Mouse (Mus musculus) CD4-positive naive resting alpha-beta T cell, adult 76 days (primary cell): ENCODE measurements around the gene Rad18. TPM values are rescaled to one million over a fixed set of nuclear protein-coding genes. Genes with fewer than 3 reads are reported as not detected.

Experiments used
- total RNA-seq: library from RNA; stranded (reverse); gene quantifications from one replicate; pipeline ENCODE4 v1.2.4, GENCODE M21; 2023

The Rad18 gene
- 30.6 TPM for total RNA-seq

DNA sequence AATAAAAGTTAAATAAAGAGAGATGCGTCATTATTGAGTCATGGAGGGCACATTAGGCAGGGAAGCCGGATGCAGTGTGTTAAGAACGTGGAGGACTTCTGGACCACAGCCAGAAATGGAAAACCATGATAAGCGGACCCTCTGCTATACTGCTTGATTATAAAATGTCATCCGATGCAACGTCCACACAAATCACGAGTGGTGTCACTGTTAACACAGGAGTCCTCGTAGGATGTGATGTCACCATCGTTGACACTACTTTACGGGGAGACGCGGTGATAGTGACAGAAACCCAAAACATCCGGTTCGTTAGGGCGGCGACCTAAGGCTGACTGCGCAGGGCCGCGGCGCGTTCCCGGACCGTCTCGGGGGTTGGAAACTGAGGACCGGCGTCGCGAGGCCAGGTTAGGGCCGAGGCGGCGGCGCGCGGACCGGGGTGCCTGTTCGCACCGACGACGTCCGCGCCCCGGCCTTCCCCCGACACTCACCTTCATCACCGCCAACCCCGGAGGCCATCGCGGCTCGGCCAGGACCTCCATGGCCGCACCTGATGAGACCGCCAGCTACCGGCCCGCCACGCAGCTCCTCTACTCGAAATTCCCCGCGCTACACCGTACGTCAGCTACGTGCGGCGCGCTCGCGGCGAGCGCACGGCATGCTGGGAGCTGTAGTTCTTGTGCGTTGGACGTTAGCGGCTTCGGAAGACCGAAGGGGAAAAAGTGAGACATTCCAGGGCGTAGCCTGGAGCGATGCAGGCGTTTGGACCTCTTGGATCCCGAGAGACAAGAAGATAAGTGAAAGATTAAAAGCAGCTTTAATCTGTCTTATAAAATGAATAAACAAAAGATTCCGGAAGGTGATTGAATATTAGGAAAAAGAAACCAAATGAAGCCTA lies at the start of gene Rad18:
Rad18 (minus strand) TSS at position 631 of the 895 bp plus-strand sequence.

Other genes starting within 250 kb of the Rad18 start
- not detected for gene Cav3, start 237.2 kb downstream of the Rad18 start, total RNA-seq
- not detected for gene Oxtr, start 206.7 kb downstream of the Rad18 start, total RNA-seq